ENCODE assay signal across 18 mouse cellular contexts in the genomic region with DNA sequence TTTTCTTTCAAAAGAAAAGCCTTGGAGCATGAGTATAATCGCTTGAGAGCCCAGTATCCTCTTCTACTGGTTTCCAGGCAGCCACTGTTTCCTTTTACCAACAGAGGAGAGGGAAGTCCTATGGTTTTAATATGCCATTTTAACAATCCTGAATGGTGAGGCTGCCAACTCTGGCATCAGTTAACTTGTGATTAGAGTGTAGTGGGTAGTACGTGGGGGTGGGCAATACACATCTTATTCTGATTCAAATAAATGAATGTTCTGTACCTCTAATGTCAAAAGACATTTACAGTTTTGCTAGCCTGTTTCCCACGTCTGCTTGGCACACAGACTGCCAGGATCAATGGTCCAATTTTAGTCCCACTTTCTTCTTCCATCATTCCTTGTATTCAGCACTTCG.
A peak's percentile ranks its signal among the peaks of the same experiment; 100 is the strongest.
DNase-seq lines count a peak whose midpoint lies in the region; ATAC-seq and TF ChIP-seq lines count a peak whose summit lies in the region.
"Had no signal": no experiment of that assay in that cellular context is flagged by ENCODE, and none has a peak within 500 bp of the region (broad histone marks: within the 10 kb centered on the region; RNA-seq: fewer than 3 reads in every experiment).

No protein-coding gene starts in this region.

- no peak for TF ChIP-seq POLR2A in brain, embryonic 14.5 days (IDR thresholded peaks at IDR 0.05; ENCODE audit: borderline replicate concordance, extremely low read depth, insufficient read depth, insufficient read length, poor library complexity, severe bottlenecking)

- H3K27ac ChIP-seq in forebrain, embryonic 14.5 days (ENCODE audit: low read depth, low read length): no peak overlapping the region
- H3K27ac ChIP-seq in forebrain, embryonic 10.5 days: no peak overlapping the region
- H3K27ac ChIP-seq in forebrain, postnatal 0 days (ENCODE audit: low read depth, low read length): no peak overlapping the region
- H3K27ac ChIP-seq: embryonic facial prominence, embryonic 10.5 days; embryonic facial prominence, embryonic 12.5 days; gastrocnemius, adult 2 months had no signal

- H3K4me1 ChIP-seq in forebrain, embryonic 14.5 days (ENCODE audit: control insufficient read depth, insufficient read depth, low read length): no peaks in the 10 kb centered on the region
- H3K4me1 ChIP-seq in forebrain, embryonic 10.5 days: peaks cover 11% of the 10 kb centered on the region
- no peaks in the 10 kb centered on the region for H3K4me1 ChIP-seq in forebrain, postnatal 0 days (ENCODE audit: insufficient read depth)
- H3K4me1 ChIP-seq: embryonic facial prominence, embryonic 10.5 days; embryonic facial prominence, embryonic 12.5 days had no signal

- no peak overlapping the region for H3K4me3 ChIP-seq in forebrain, embryonic 14.5 days (ENCODE audit: low read depth, low read length)
- no peak overlapping the region for H3K4me3 ChIP-seq in forebrain, embryonic 10.5 days
- H3K4me3 ChIP-seq in forebrain, postnatal 0 days (ENCODE audit: low read depth, low read length): no peak overlapping the region
- H3K4me3 ChIP-seq: embryonic facial prominence, embryonic 10.5 days; embryonic facial prominence, embryonic 12.5 days; gastrocnemius, adult 2 months had no signal

- no peaks in the 10 kb centered on the region for H3K36me3 ChIP-seq in forebrain, embryonic 14.5 days (ENCODE audit: control insufficient read depth, insufficient read depth, low read length)
- no peaks in the 10 kb centered on the region for H3K36me3 ChIP-seq in forebrain, embryonic 10.5 days (replicated peaks)
- H3K36me3 ChIP-seq in forebrain, postnatal 0 days (ENCODE audit: insufficient read depth): no peaks in the 10 kb centered on the region
- H3K36me3 ChIP-seq: embryonic facial prominence, embryonic 10.5 days; embryonic facial prominence, embryonic 12.5 days had no signal

- 62% methylated on average over 4 of the region's 4 CpGs for WGBS in forebrain, embryonic 14.5 days
- 71% methylated on average over 4 of the region's 4 CpGs for WGBS in forebrain, embryonic 10.5 days
- 38% methylated on average over 4 of the region's 4 CpGs for WGBS in forebrain, postnatal 0 days

- H3K27me3 ChIP-seq in forebrain, embryonic 14.5 days (replicated peaks; ENCODE audit: control insufficient read depth, insufficient read depth, low read length): no peaks in the 10 kb centered on the region
- no peaks in the 10 kb centered on the region for H3K27me3 ChIP-seq in forebrain, embryonic 10.5 days (ENCODE audit: poor library complexity, severe bottlenecking)
- no peaks in the 10 kb centered on the region for H3K27me3 ChIP-seq in forebrain, postnatal 0 days (ENCODE audit: insufficient read depth, low read length)
- H3K27me3 ChIP-seq: embryonic facial prominence, embryonic 12.5 days had no signal

- no peak for ATAC-seq in forebrain, embryonic 14.5 days
- ATAC-seq in forebrain, postnatal 0 days: peak; percentile 38; the same call in 1 of the 2 replicates
- no peak; the same call in 1 of the 2 replicates for ATAC-seq in frontal cortex, adult (ENCODE audit: low TSS enrichment)

- H3K4me2 ChIP-seq in forebrain, embryonic 14.5 days (ENCODE audit: low read length): no peak overlapping the region
- H3K4me2 ChIP-seq in forebrain, postnatal 0 days (ENCODE audit: low read depth): no peak overlapping the region
- H3K4me2 ChIP-seq: embryonic facial prominence, embryonic 12.5 days had no signal

- no peak overlapping the region for H3K9ac ChIP-seq in forebrain, embryonic 14.5 days (ENCODE audit: low read length)
- H3K9ac ChIP-seq in forebrain, postnatal 0 days: no peak overlapping the region
- H3K9ac ChIP-seq: embryonic facial prominence, embryonic 12.5 days had no signal

- no peak for TF ChIP-seq CTCF in brain, embryonic 14.5 days (IDR thresholded peaks at IDR 0.05; ENCODE audit: borderline replicate concordance, extremely low read depth, insufficient read depth, insufficient read length)
- no peak for TF ChIP-seq CTCF in forebrain, postnatal 0 days (IDR thresholded peaks at IDR 0.05; ENCODE audit: low read depth)

- peak; percentile 3 for DNase-seq in forebrain, embryonic 14.5 days (ENCODE audit: low spot score)
- DNase-seq in forebrain, embryonic 10.5 days (ENCODE audit: extremely low spot score, low spot score): no peak
- DNase-seq in right cerebral cortex, postnatal 10 days (ENCODE audit: low spot score in 2 of 2): peak; percentile 17 to 18
- no peak for DNase-seq in right cerebral cortex, postnatal 25 days
- DNase-seq in brain, embryonic 14.5 days (ENCODE audit: low read depth): peak; percentile 20
- peak; percentile 10 for DNase-seq in forebrain, postnatal 0 days
- DNase-seq in left cerebral cortex, adult 18-20 months (ENCODE audit: low spot score in 2 of 2): no peak
- DNase-seq: adrenal gland, adult 2 months; adrenal gland, postnatal 10 days; adrenal gland, postnatal 25 days; cerebellum, adult 11 months; cerebellum, adult 18-20 months; cerebellum, adult 8-10 months; cerebellum, adult 9-11 months; gastrocnemius, adult 2 months had no signal

- H3K9me3 ChIP-seq in forebrain, embryonic 14.5 days (replicated peaks; ENCODE audit: control insufficient read depth, low read length): no peaks in the 10 kb centered on the region
- H3K9me3 ChIP-seq in forebrain, embryonic 10.5 days: no peaks in the 10 kb centered on the region
- H3K9me3 ChIP-seq in forebrain, postnatal 0 days (ENCODE audit: low read length): no peaks in the 10 kb centered on the region
- H3K9me3 ChIP-seq: embryonic facial prominence, embryonic 10.5 days; embryonic facial prominence, embryonic 12.5 days had no signal

Comparison
In these comparisons a context has a peak if more than half of its experiments do, and no peak if none do; other contexts are left out.
1. DNase-seq: peak in forebrain, embryonic 14.5 days (single experiment), right cerebral cortex, postnatal 10 days (2 of 2), brain, embryonic 14.5 days (single experiment) and forebrain, postnatal 0 days (single experiment); none in forebrain, embryonic 10.5 days (single experiment), right cerebral cortex, postnatal 25 days (single experiment) and left cerebral cortex, adult 18-20 months (0 of 2).